Mouse (Mus musculus) MEL (cell line): ENCODE data around the gene Zfp646. TPM values are rescaled to one million over a fixed set of nuclear protein-coding genes. Genes with fewer than 3 reads are reported as not detected.
A peak's percentile ranks its signal among the peaks of the same experiment; 100 is the strongest.

Source experiments
- DNase-seq: peaks from one replicate; pipeline ENCODE4 v3.0.0; 2011; ENCODE audit warnings: low read depth, low spot score
- H3K27ac ChIP-seq: 2 replicates; pipeline ENCODE4 v1.5.1; 2012; ENCODE audit warnings: low read depth, mild to moderate bottlenecking, control low read depth, low read length, moderate library complexity; ENCODE audit not compliant: control insufficient read depth
- H3K27me3 ChIP-seq, 2 experiments: fragments of 150-350 bp in 1 of 2; sonication (generic) in 1 of 2; 2 replicates each; pipeline ENCODE4 v1.6.1; 2012; ENCODE audit warnings: low read length in 2 of 2, mild to moderate bottlenecking in 2 of 2, improper control_type of control experiment in 1 of 2, moderate library complexity in 1 of 2; ENCODE audit not compliant: insufficient read depth in 2 of 2, control insufficient read depth in 1 of 2
- H3K36me3 ChIP-seq, 2 experiments: 2 replicates each; pipeline ENCODE4 v1.6.1; 2012 to 2014; ENCODE audit warnings: low read length in 2 of 2, improper control_type of control experiment in 1 of 2, inconsistent platforms in 1 of 2, mild to moderate bottlenecking in 1 of 2; ENCODE audit not compliant: insufficient read depth in 2 of 2, control insufficient read depth in 1 of 2
- H3K4me1 ChIP-seq, 2 experiments: fragments of 150-350 bp in 1 of 2; sonication (generic) in 1 of 2; 2 replicates each; pipeline ENCODE4 v1.6.1; 2012; ENCODE audit warnings: low read length in 2 of 2, improper control_type of control experiment in 1 of 2, mild to moderate bottlenecking in 1 of 2; ENCODE audit not compliant: insufficient read depth in 2 of 2, control insufficient read depth in 1 of 2
- H3K4me3 ChIP-seq, 2 experiments: fragments of 150-350 bp in 1 of 2; sonication (generic) in 1 of 2; 2 replicates each; pipeline ENCODE4 v1.5.1; 2012; ENCODE audit warnings: low read depth in 2 of 2, low read length in 2 of 2, mild to moderate bottlenecking in 2 of 2, moderate library complexity in 2 of 2, control low read depth in 1 of 2, improper control_type of control experiment in 1 of 2; ENCODE audit not compliant: control insufficient read depth in 1 of 2, insufficient read depth in 1 of 2
- H3K79me2 ChIP-seq: 2 replicates; pipeline ENCODE4 v1.6.1; 2012; ENCODE audit warnings: mild to moderate bottlenecking, low read length, moderate library complexity; ENCODE audit not compliant: control insufficient read depth, poor library complexity, insufficient read depth
- H3K9ac ChIP-seq: 2 replicates; pipeline ENCODE4 v1.6.1; 2012; ENCODE audit warnings: low read depth, mild to moderate bottlenecking, control low read depth, low read length, moderate library complexity; ENCODE audit not compliant: control insufficient read depth, poor library complexity, severe bottlenecking
- H3K9me3 ChIP-seq: fragments of 150-350 bp; sonication (generic); replicated peaks from 2 replicates; pipeline ENCODE4 v1.6.1; 2012; ENCODE audit warnings: mild to moderate bottlenecking, low read length, improper control_type of control experiment, moderate library complexity; ENCODE audit not compliant: insufficient read depth
- CHD2 ChIP-seq: IDR thresholded peaks from 2 replicates; pipeline ENCODE4 v1.6.1; 2011; ENCODE audit warnings: low read length, improper control_type of control experiment
- CTCF ChIP-seq, 3 experiments: IDR thresholded peaks in 2 of 3; conservative IDR thresholded peaks in 1 of 3; 2 replicates each; pipeline ENCODE4 v1.5.1; 2011 to 2012; ENCODE audit warnings: low read length in 3 of 3, low read depth in 2 of 3, mild to moderate bottlenecking in 2 of 3, improper control_type of control experiment in 1 of 3, inconsistent platforms in 1 of 3, mixed read lengths in 1 of 3, moderate library complexity in 1 of 3; ENCODE audit not compliant: control insufficient read depth in 1 of 3, insufficient read depth in 1 of 3, poor library complexity in 1 of 3, severe bottlenecking in 1 of 3
- ELF1 ChIP-seq: IDR thresholded peaks from 2 replicates; pipeline ENCODE4 v1.6.1; 2014; ENCODE audit warnings: low read depth, mild to moderate bottlenecking, inconsistent platforms, low read length, improper control_type of control experiment, moderate library complexity
- GABPA ChIP-seq: IDR thresholded peaks from 2 replicates; pipeline ENCODE4 v1.6.1; 2012; ENCODE audit warnings: low read depth, mild to moderate bottlenecking, inconsistent platforms, low read length, improper control_type of control experiment, moderate library complexity
- HCFC1 ChIP-seq: IDR thresholded peaks from 2 replicates; pipeline ENCODE4 v1.6.1; 2012; ENCODE audit warnings: low read depth, mild to moderate bottlenecking, inconsistent platforms, low read length, improper control_type of control experiment, moderate library complexity
- JUND ChIP-seq: IDR thresholded peaks from 2 replicates; pipeline ENCODE4 v1.6.1; 2011; ENCODE audit warnings: low read depth, mild to moderate bottlenecking, improper control_type of control experiment, low read length
- KAT2A ChIP-seq: conservative IDR thresholded peaks from 2 replicates; pipeline ENCODE4 v1.6.1; 2012; ENCODE audit warnings: low read depth, low read length, improper control_type of control experiment, inconsistent platforms
- MAFK ChIP-seq: IDR thresholded peaks from 2 replicates; pipeline ENCODE4 v1.6.1; 2011; ENCODE audit warnings: low read depth, mild to moderate bottlenecking, low read length, improper control_type of control experiment, borderline replicate concordance
- MAX ChIP-seq: IDR thresholded peaks from 2 replicates; pipeline ENCODE4 v1.6.1; 2011; ENCODE audit warnings: low read length, improper control_type of control experiment
- MAZ ChIP-seq: IDR thresholded peaks from 2 replicates; pipeline ENCODE4 v1.6.1; 2012; ENCODE audit warnings: low read depth, mild to moderate bottlenecking, inconsistent platforms, low read length, improper control_type of control experiment
- MXI1 ChIP-seq: IDR thresholded peaks from 2 replicates; pipeline ENCODE4 v1.6.1; 2011; ENCODE audit warnings: mild to moderate bottlenecking, low read depth, low read length, improper control_type of control experiment
- NELFE ChIP-seq: IDR thresholded peaks from 2 replicates; pipeline ENCODE4 v1.6.1; 2011; ENCODE audit warnings: low read depth, low read length, improper control_type of control experiment
- NRF1 ChIP-seq: IDR thresholded peaks from 2 replicates; pipeline ENCODE4 v1.6.1; 2014; ENCODE audit warnings: low read depth, mild to moderate bottlenecking, inconsistent platforms, low read length, improper control_type of control experiment, moderate library complexity; ENCODE audit not compliant: poor library complexity, insufficient read depth, severe bottlenecking
- SIN3A ChIP-seq: IDR thresholded peaks from 2 replicates; pipeline ENCODE4 v1.6.1; 2012; ENCODE audit warnings: low read length, improper control_type of control experiment, inconsistent platforms
- ZC3H11A ChIP-seq: IDR thresholded peaks from 2 replicates; pipeline ENCODE4 v1.6.1; 2012; ENCODE audit warnings: low read depth, mild to moderate bottlenecking, inconsistent platforms, low read length, improper control_type of control experiment
- ZKSCAN1 ChIP-seq: IDR thresholded peaks from 2 replicates; pipeline ENCODE4 v1.6.1; 2012; ENCODE audit warnings: low read depth, mild to moderate bottlenecking, inconsistent platforms, low read length, improper control_type of control experiment, moderate library complexity
- ZMIZ1 ChIP-seq: IDR thresholded peaks from 2 replicates; pipeline ENCODE4 v1.6.1; 2012; ENCODE audit warnings: low read depth, mild to moderate bottlenecking, inconsistent platforms, low read length, improper control_type of control experiment, moderate library complexity
- polyA plus RNA-seq, 2 experiments: library from polyadenylated mRNA; stranded (reverse) in 1 of 2; unstranded in 1 of 2; fragments of >175 nt in 1 of 2; fragments of >200 nt in 1 of 2; gene quantifications; 2 replicates each; pipeline versions ENCODE4 v1.2.1 to v1.2.4; 2012; ENCODE audit warnings: low replicate concordance in 2 of 2, low read depth in 1 of 2; ENCODE audit not compliant: insufficient read length in 2 of 2, insufficient read depth in 1 of 2, missing spikeins in 1 of 2
- total RNA-seq: library from RNA; depleted of rRNA; stranded (reverse); fragments of 300-350 nt; gene quantifications from 2 replicates; pipeline ENCODE4 v1.2.3, GENCODE M21; 2012

Zfp646 gene
- total and polyA plus RNA-seq, 3 experiments: 35.8 to 38.2 TPM; not detected in 1

- Histone ChIP-seq H3K4me3 (no peak overlapping the region), H3K79me2 (no peaks in the 10 kb centered on the region), H3K27me3 (no peaks in the 10 kb centered on the region), H3K9me3 (no peaks in the 10 kb centered on the region), H3K9ac (no peak overlapping the region), H3K4me1 (peaks cover 0 to 11% of the 10 kb centered on the region in 2 experiments; a peak in 2 of 4 replicates), H3K36me3 (peaks cover 2 to 13% of the 10 kb centered on the region in 2 experiments), H3K27ac (peak overlapping the region; percentile 52)
- TF ChIP-seq ZC3H11A (no peak), ZMIZ1 (no peak), JUND (no peak), SIN3A (no peak), GABPA (no peak)
- peak; percentile 68 for DNase-seq
These were observed 46.6 kb downstream of the Zfp646 start for GRCm38 (mm10) chr7:127922451-127923275.

GRCm38 (mm10) chr7:127923714-127924113, 47.7 kb downstream of the Zfp646 start:
- Histone ChIP-seq H3K9me3 (no peaks in the 10 kb centered on the region), H3K79me2 (no peaks in the 10 kb centered on the region), H3K27ac (no peak overlapping the region), H3K36me3 (peaks cover 2 to 15% of the 10 kb centered on the region in 2 experiments), H3K4me1 (peaks cover 0 to 13% of the 10 kb centered on the region in 2 experiments; a peak in 2 of 4 replicates), H3K4me3 (no peak overlapping the region), H3K9ac (no peak overlapping the region), H3K27me3 (no peaks in the 10 kb centered on the region)
- no peak for TF ChIP-seq NRF1
- no peak for TF ChIP-seq ZMIZ1
- no peak for TF ChIP-seq ZKSCAN1
- no peak for TF ChIP-seq MAX
- TF ChIP-seq NELFE: no peak
- no peak for TF ChIP-seq HCFC1
- no peak for TF ChIP-seq MAFK
- no peak for DNase-seq

GRCm38 (mm10) chr7:127925252-127925651, 49.2 kb downstream of the Zfp646 start:
- Histone ChIP-seq H3K36me3 (peaks cover 2 to 17% of the 10 kb centered on the region in 2 experiments), H3K27ac (no peak overlapping the region), H3K79me2 (no peaks in the 10 kb centered on the region), H3K9ac (no peak overlapping the region), H3K9me3 (no peaks in the 10 kb centered on the region), H3K4me3 (no peak overlapping the region), H3K4me1 (peaks cover 0 to 26% of the 10 kb centered on the region in 2 experiments; a peak in 2 of 4 replicates), H3K27me3 (no peaks in the 10 kb centered on the region)
- DNase-seq: no peak
- no peak for TF ChIP-seq MAZ
- TF ChIP-seq CHD2: no peak
- TF ChIP-seq ELF1: no peak
- TF ChIP-seq CTCF (IDR thresholded peaks at IDR 0.05 in 2 of 3, conservative IDR thresholded peaks at IDR 0.05 in 1 of 3; ENCODE audit: control insufficient read depth in 1 of 3, insufficient read depth in 1 of 3, low read depth in 2 of 3, low read length in 3 of 3, poor library complexity in 1 of 3, severe bottlenecking in 1 of 3): no peak
- TF ChIP-seq KAT2A: no peak
- no peak for TF ChIP-seq MXI1
- no peak for TF ChIP-seq NELFE
